Comparison of ENCODE assay signal across 33 mouse cellular contexts in the genomic region with DNA sequence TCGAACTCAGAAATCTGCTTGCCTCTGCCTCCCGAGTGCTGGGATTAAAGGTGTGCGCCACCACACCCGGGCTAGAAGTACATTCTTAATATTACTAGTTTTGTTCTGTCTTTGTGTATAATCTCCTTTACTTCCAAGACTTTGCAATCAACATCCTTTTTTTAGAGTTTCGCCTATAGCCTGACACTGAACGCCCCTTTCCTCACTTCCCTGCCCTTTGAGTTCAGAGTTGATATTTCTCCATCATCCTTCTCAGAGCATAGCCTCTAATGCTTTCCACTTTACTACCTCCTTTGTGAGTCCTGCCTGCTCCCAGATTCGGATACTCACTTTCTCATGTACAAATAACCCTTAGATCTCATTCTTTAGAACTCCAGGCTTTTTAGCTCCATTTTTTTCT.
"Had no signal": no experiment of that assay in that cellular context is flagged by ENCODE, and none has a peak within 500 bp of the region (broad histone marks: within the 10 kb centered on the region; RNA-seq: fewer than 3 reads in every experiment).

No protein-coding gene starts in this region.

- ATAC-seq: liver, embryonic 12.5 days; liver, postnatal 0 days; lung, postnatal 0 days; midbrain, embryonic 13.5 days; midbrain, embryonic 15.5 days; midbrain, embryonic 16.5 days had no signal

- H3K4me3 ChIP-seq: limb, embryonic 10.5 days; limb, embryonic 12.5 days; limb, embryonic 13.5 days; limb, embryonic 15.5 days; liver, embryonic 12.5 days; liver, embryonic 13.5 days; liver, embryonic 15.5 days; lung, embryonic 15.5 days; megakaryocyte, embryonic 14.5 days; midbrain, embryonic 10.5 days; midbrain, embryonic 12.5 days; midbrain, embryonic 13.5 days; midbrain, embryonic 15.5 days; myocyte; neural tube, embryonic 12.5 days; neural tube, embryonic 13.5 days had no signal

- H3K27ac ChIP-seq: limb, embryonic 10.5 days; limb, embryonic 12.5 days; limb, embryonic 13.5 days; limb, embryonic 15.5 days; liver, embryonic 12.5 days; liver, embryonic 13.5 days; liver, embryonic 14.5 days; liver, embryonic 15.5 days; lung, embryonic 15.5 days; macrophage; midbrain, embryonic 10.5 days; midbrain, embryonic 12.5 days; midbrain, embryonic 13.5 days; midbrain, embryonic 15.5 days; neural tube, embryonic 12.5 days; neural tube, embryonic 13.5 days had no signal

- H3K9ac ChIP-seq: limb, embryonic 12.5 days; limb, embryonic 13.5 days; limb, embryonic 15.5 days; liver, embryonic 12.5 days; liver, embryonic 13.5 days; liver, embryonic 14.5 days; liver, embryonic 15.5 days; liver, postnatal 0 days; lung, embryonic 14.5 days; lung, embryonic 15.5 days; midbrain, embryonic 12.5 days; midbrain, embryonic 13.5 days; midbrain, embryonic 15.5 days; neural tube, embryonic 12.5 days; neural tube, embryonic 13.5 days had no signal

- H3K4me2 ChIP-seq: limb, embryonic 12.5 days; limb, embryonic 13.5 days; limb, embryonic 15.5 days; liver, embryonic 11.5 days; liver, embryonic 12.5 days; liver, embryonic 13.5 days; liver, embryonic 15.5 days; lung, embryonic 14.5 days; lung, embryonic 15.5 days; midbrain, embryonic 11.5 days; midbrain, embryonic 12.5 days; midbrain, embryonic 13.5 days; midbrain, embryonic 15.5 days; neural tube, embryonic 12.5 days; neural tube, embryonic 13.5 days had no signal

- H3K27me3 ChIP-seq: limb, embryonic 12.5 days; limb, embryonic 13.5 days; limb, embryonic 15.5 days; liver, embryonic 12.5 days; liver, embryonic 13.5 days; liver, embryonic 15.5 days; lung, embryonic 15.5 days; megakaryocyte, embryonic 14.5 days; midbrain, embryonic 12.5 days; midbrain, embryonic 13.5 days; midbrain, embryonic 15.5 days; neural tube, embryonic 12.5 days; neural tube, embryonic 13.5 days had no signal

- H3K9me3 ChIP-seq: limb, embryonic 10.5 days; limb, embryonic 12.5 days; limb, embryonic 13.5 days; limb, embryonic 15.5 days; liver, embryonic 12.5 days; liver, embryonic 13.5 days; liver, embryonic 15.5 days; lung, embryonic 15.5 days; megakaryocyte, embryonic 14.5 days; midbrain, embryonic 10.5 days; midbrain, embryonic 12.5 days; midbrain, embryonic 13.5 days; midbrain, embryonic 15.5 days; neural tube, embryonic 12.5 days; neural tube, embryonic 13.5 days had no signal

- DNase-seq: left cerebral cortex, postnatal 4 days; liver; liver, embryonic 13.5 days; liver, postnatal 0 days; lung, adult 18-20 months; lung, adult 2 months; lung, embryonic 14.5 days; lung, postnatal 10 days; lung, postnatal 14 days; lung, postnatal 36 days; lung, postnatal 4 days; midbrain, embryonic 14.5 days had no signal
